Mouse (Mus musculus) limb, embryonic 11.5 days (tissue): ENCODE measurements at regions not wholly inside any gene's neighbourhood (a gene's known extent, or its start where the extent isn't known, plus 50 kb on each side); places are given as distances from the start of the nearest gene placed in this dataset.
A peak's percentile ranks its signal among the peaks of the same experiment; 100 is the strongest.

Experiments
- ATAC-seq: fragments of 200-750 bp; cut with Nextera tagmentation; 2 replicates; pipeline ENCODE4 v1.8.0; 2017; ENCODE audit warnings: low read depth; ENCODE audit not compliant: insufficient number of reproducible peaks, low FRiP score, low TSS enrichment
- DNase-seq: peaks from one replicate; pipeline ENCODE4 v3.0.0-alpha.2; 2015; ENCODE audit warnings: low spot score
- H3K27ac ChIP-seq: fragments of 300-500 bp; sonication (generic); replicated peaks from 2 replicates; pipeline ENCODE4 v1.5.1; 2014; ENCODE audit warnings: low read depth, mild to moderate bottlenecking, low read length
- H3K27me3 ChIP-seq: fragments of 300-500 bp; sonication (generic); 2 replicates; pipeline ENCODE4 v1.6.1; 2014; ENCODE audit warnings: mild to moderate bottlenecking, low read length, mixed read lengths; ENCODE audit not compliant: control insufficient read depth, insufficient read depth
- H3K36me3 ChIP-seq: fragments of 300-500 bp; sonication (generic); 2 replicates; pipeline ENCODE4 v1.6.1; 2014; ENCODE audit warnings: mild to moderate bottlenecking, low read length, moderate library complexity, mixed read lengths; ENCODE audit not compliant: control insufficient read depth, insufficient read depth
- H3K4me1 ChIP-seq: fragments of 300-500 bp; sonication (generic); 2 replicates; pipeline ENCODE4 v1.6.1; 2014; ENCODE audit warnings: low read length, mixed read lengths; ENCODE audit not compliant: control insufficient read depth, insufficient read depth
- H3K4me2 ChIP-seq: fragments of 300-500 bp; sonication (generic); 2 replicates; pipeline ENCODE4 v1.6.1; 2014; ENCODE audit warnings: low read depth, mild to moderate bottlenecking, moderate library complexity; ENCODE audit not compliant: severe bottlenecking
- H3K4me3 ChIP-seq: fragments of 300-500 bp; sonication (generic); 2 replicates; pipeline ENCODE4 v1.5.1; 2014; ENCODE audit warnings: low read depth, low read length
- H3K9ac ChIP-seq: fragments of 300-500 bp; sonication (generic); 2 replicates; pipeline ENCODE4 v1.6.1; 2014; ENCODE audit warnings: mild to moderate bottlenecking, low read length
- H3K9me3 ChIP-seq: fragments of 300-500 bp; sonication (generic); 2 replicates; pipeline ENCODE4 v1.6.1; 2016; ENCODE audit warnings: low read length; ENCODE audit not compliant: control insufficient read depth
- WGBS: fragments of 180-500 bp; shearing (Covaris S2); extraction: QIAGEN DNeasy Blood & Tissue Kit; methylation state at CpG from one replicate; pipeline ENCODE4 v1.1.7; 2014; 5-methylcytosine and 5-hydroxymethylcytosine counted together

GRCm38 (mm10) chr16:95127616-95128015, 129.7 kb upstream of the Kcnj15 start:
- no peak overlapping the region for H3K4me2 ChIP-seq
- H3K4me3 ChIP-seq, result no peak overlapping the region
- WGBS, result 2% methylated on average over 8 of the region's 8 CpGs
- peaks cover 5% of the 10 kb centered on the region for H3K4me1 ChIP-seq
- no peak for ATAC-seq
- H3K27ac ChIP-seq, result no peak overlapping the region
- no peaks in the 10 kb centered on the region for H3K9me3 ChIP-seq
- no peaks in the 10 kb centered on the region for H3K27me3 ChIP-seq
- H3K36me3 ChIP-seq, result no peaks in the 10 kb centered on the region
- peak; percentile 40 for DNase-seq
- H3K9ac ChIP-seq, result no peak overlapping the region

- no peak overlapping the region for H3K27ac ChIP-seq
- H3K9me3 ChIP-seq, result no peaks in the 10 kb centered on the region
- no peaks in the 10 kb centered on the region for H3K36me3 ChIP-seq
- DNase-seq (no peak), ATAC-seq (no peak)
- H3K4me2 ChIP-seq, result no peak overlapping the region
- H3K27me3 ChIP-seq, result no peaks in the 10 kb centered on the region
- peaks cover 5% of the 10 kb centered on the region for H3K4me1 ChIP-seq
- 78% methylated on average over 5 of the region's 5 CpGs for WGBS
- no peak overlapping the region for H3K9ac ChIP-seq
- no peak overlapping the region for H3K4me3 ChIP-seq
Measured at GRCm38 (mm10) chr16:95131815-95132214, 125.5 kb upstream of the Kcnj15 start.

- Histone ChIP-seq H3K36me3 (no peaks in the 10 kb centered on the region), H3K4me3 (no peak overlapping the region), H3K9me3 (no peaks in the 10 kb centered on the region), H3K27ac (no peak overlapping the region), H3K9ac (no peak overlapping the region), H3K4me2 (no peak overlapping the region), H3K4me1 (no peaks in the 10 kb centered on the region), H3K27me3 (no peaks in the 10 kb centered on the region)
- 72% methylated on average over 3 of the region's 3 CpGs for WGBS
- DNase-seq, result no peak
- ATAC-seq, result no peak
Measured at GRCm38 (mm10) chr16:95138809-95139208, 118.5 kb upstream of the Kcnj15 start.

- Histone ChIP-seq H3K4me1 (no peaks in the 10 kb centered on the region), H3K27ac (no peak overlapping the region)
- ATAC-seq, result no peak
Measured at GRCm38 (mm10) chr16:95141510-95142394, 115.6 kb upstream of the Kcnj15 start.

GRCm38 (mm10) chr16:95150499-95150898, 106.9 kb upstream of the Kcnj15 start:
- 77% methylated on average over 8 of the region's 8 CpGs for WGBS
- no peak for ATAC-seq

More at GRCm38 (mm10) chr16:95141510-95142394, 115.6 kb upstream of the Kcnj15 start:
- no peak overlapping the region for H3K4me2 ChIP-seq
- no peak overlapping the region for H3K9ac ChIP-seq
- no peak for DNase-seq
- 71% methylated on average over 8 of the region's 8 CpGs for WGBS
- no peaks in the 10 kb centered on the region for H3K36me3 ChIP-seq
- H3K9me3 ChIP-seq, result no peaks in the 10 kb centered on the region
- H3K4me3 ChIP-seq, result no peak overlapping the region
- no peaks in the 10 kb centered on the region for H3K27me3 ChIP-seq

GRCm38 (mm10) chr16:95151499-95151898, 105.9 kb upstream of the Kcnj15 start:
- no peak for ATAC-seq
- no peaks in the 10 kb centered on the region for H3K9me3 ChIP-seq
- H3K4me3 ChIP-seq, result no peak overlapping the region
- H3K36me3 ChIP-seq, result no peaks in the 10 kb centered on the region
- no peak overlapping the region for H3K27ac ChIP-seq
- no peak overlapping the region for H3K9ac ChIP-seq
- no peak for DNase-seq
- 86% methylated on average over 3 of the region's 3 CpGs for WGBS
- no peak overlapping the region for H3K4me2 ChIP-seq
- no peaks in the 10 kb centered on the region for H3K27me3 ChIP-seq
- H3K4me1 ChIP-seq, result no peaks in the 10 kb centered on the region

More at GRCm38 (mm10) chr16:95150499-95150898, 106.9 kb upstream of the Kcnj15 start:
- no peak for DNase-seq
- Histone ChIP-seq H3K27ac (no peak overlapping the region), H3K4me2 (no peak overlapping the region), H3K27me3 (no peaks in the 10 kb centered on the region), H3K4me3 (no peak overlapping the region), H3K4me1 (no peaks in the 10 kb centered on the region), H3K9me3 (no peaks in the 10 kb centered on the region), H3K36me3 (no peaks in the 10 kb centered on the region), H3K9ac (no peak overlapping the region)

- no peaks in the 10 kb centered on the region for H3K9me3 ChIP-seq
- no peaks in the 10 kb centered on the region for H3K27me3 ChIP-seq
- H3K4me2 ChIP-seq, result no peak overlapping the region
- H3K36me3 ChIP-seq, result no peaks in the 10 kb centered on the region
- no peak overlapping the region for H3K9ac ChIP-seq
- no peak for DNase-seq
- no peak overlapping the region for H3K4me3 ChIP-seq
- no peaks in the 10 kb centered on the region for H3K4me1 ChIP-seq
- 84% methylated on average over 6 of the region's 6 CpGs for WGBS
- no peak overlapping the region for H3K27ac ChIP-seq
- ATAC-seq, result no peak
Measured at GRCm38 (mm10) chr16:95151914-95152313, 105.4 kb upstream of the Kcnj15 start.

- Histone ChIP-seq H3K27me3 (no peaks in the 10 kb centered on the region), H3K4me1 (no peaks in the 10 kb centered on the region), H3K27ac (no peak overlapping the region), H3K36me3 (no peaks in the 10 kb centered on the region), H3K9me3 (no peaks in the 10 kb centered on the region), H3K4me3 (no peak overlapping the region), H3K9ac (no peak overlapping the region), H3K4me2 (no peak overlapping the region)
- no peak for ATAC-seq
- DNase-seq, result no peak
- WGBS, result 75% methylated on average over 13 of the region's 13 CpGs
Measured at GRCm38 (mm10) chr16:95152742-95153383, 104.5 kb upstream of the Kcnj15 start.
